Mouse (Mus musculus) limb, embryonic 10.5 days (tissue): Measurements from ENCODE around the gene Egf. TPM values are rescaled to one million over a fixed set of nuclear protein-coding genes. Genes with fewer than 3 reads are reported as not detected.

Source experiments
- DNase-seq: peaks from one replicate; pipeline ENCODE4 v3.0.0-alpha.2; 2017; ENCODE audit warnings: low spot score
- H3K27ac ChIP-seq: fragments of 300-500 bp; sonication (generic); 2 replicates; pipeline ENCODE4 v1.5.1; 2016; ENCODE audit warnings: mild to moderate bottlenecking
- H3K27me3 ChIP-seq: fragments of 300-500 bp; sonication (generic); 2 replicates; pipeline ENCODE4 v1.6.1; 2016; ENCODE audit warnings: low read depth, mild to moderate bottlenecking; ENCODE audit not compliant: poor library complexity, severe bottlenecking
- H3K36me3 ChIP-seq: fragments of 300-500 bp; sonication (generic); 2 replicates; pipeline ENCODE4 v1.6.1; 2016; ENCODE audit warnings: mild to moderate bottlenecking, moderate library complexity
- H3K4me1 ChIP-seq: fragments of 300-500 bp; sonication (generic); 2 replicates; pipeline ENCODE4 v1.6.1; 2016
- H3K4me3 ChIP-seq: fragments of 300-500 bp; sonication (generic); 2 replicates; pipeline ENCODE4 v1.5.1; 2016; ENCODE audit warnings: mild to moderate bottlenecking, moderate library complexity
- H3K9me3 ChIP-seq: fragments of 300-500 bp; sonication (generic); replicated peaks from 2 replicates; pipeline ENCODE4 v1.6.1; 2016; ENCODE audit warnings: mild to moderate bottlenecking
- WGBS: fragments of 180-500 bp; shearing (Covaris S2); methylation state at CpG from one replicate; pipeline ENCODE4 v1.1.7; 2016; 5-methylcytosine and 5-hydroxymethylcytosine counted together
- polyA plus RNA-seq: library from polyadenylated mRNA; unstranded; fragments of >200 nt; fragmentation: Nextera tagmentation; extraction: Ambion mirVana; gene quantifications from 2 replicates; pipeline ENCODE4 v1.2.1, GENCODE M21; 2016

Egf gene
- polyA plus RNA-seq, 1 experiment from 2014 or later, result 1.6 TPM

DNA sequence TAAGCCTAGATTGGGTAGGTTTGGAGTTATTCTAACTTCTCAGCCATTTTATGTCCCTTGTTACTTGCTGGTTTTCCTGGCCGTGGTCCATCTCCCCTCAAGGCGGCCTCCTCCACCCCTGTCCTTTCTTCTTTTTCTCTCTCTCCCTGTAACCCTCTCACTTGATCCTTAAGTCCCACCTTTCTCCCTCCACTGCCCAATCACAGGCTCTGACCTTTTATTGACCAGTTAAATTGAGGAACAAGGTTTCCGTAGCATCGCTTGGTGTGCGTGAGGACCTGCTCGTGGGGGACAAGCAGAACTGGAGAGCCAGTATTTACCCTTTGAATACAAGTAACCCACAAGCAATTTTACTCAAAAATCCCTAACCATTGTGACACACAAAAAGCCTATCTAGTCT, 56.8 kb downstream of the Egf start:
- H3K36me3 ChIP-seq, result no peaks in the 10 kb centered on the region
- H3K27me3 ChIP-seq, result no peaks in the 10 kb centered on the region
- DNase-seq, result no peak
- H3K9me3 ChIP-seq, result no peaks in the 10 kb centered on the region
- no peak overlapping the region for H3K27ac ChIP-seq
- no peak overlapping the region for H3K4me3 ChIP-seq
- 84% methylated on average over 6 of the region's 6 CpGs for WGBS
- no peaks in the 10 kb centered on the region for H3K4me1 ChIP-seq

DNA sequence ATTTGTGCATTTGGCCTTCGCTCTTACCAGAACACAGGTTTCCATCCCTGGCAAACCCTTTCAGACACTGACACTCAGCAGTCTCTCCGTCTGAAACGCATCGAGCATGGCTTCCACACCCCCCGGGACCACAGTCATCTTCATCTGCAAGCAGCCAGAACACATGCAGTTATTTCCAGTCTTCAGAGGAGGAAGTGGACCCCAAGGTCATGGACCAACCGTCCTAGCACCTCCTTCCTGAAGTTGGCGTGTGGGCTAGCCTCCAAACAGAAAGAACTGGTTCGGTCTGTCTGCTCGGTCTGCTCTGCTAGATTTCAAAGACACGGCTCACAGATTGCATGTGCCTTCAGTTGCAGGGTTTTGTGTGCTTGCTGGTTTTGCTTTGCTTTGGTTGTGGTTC, 57.4 kb downstream of the Egf start:
- Histone ChIP-seq H3K4me1 (no peaks in the 10 kb centered on the region), H3K27me3 (no peaks in the 10 kb centered on the region), H3K36me3 (no peaks in the 10 kb centered on the region), H3K27ac (no peak overlapping the region), H3K4me3 (no peak overlapping the region), H3K9me3 (no peaks in the 10 kb centered on the region)
- WGBS, result 89% methylated on average over 10 of the region's 10 CpGs
- DNase-seq, result no peak

- WGBS, result 91% methylated on average over 8 of the region's 8 CpGs
- Histone ChIP-seq H3K4me1 (no peaks in the 10 kb centered on the region), H3K27ac (no peak overlapping the region), H3K36me3 (no peaks in the 10 kb centered on the region), H3K27me3 (no peaks in the 10 kb centered on the region), H3K9me3 (no peaks in the 10 kb centered on the region), H3K4me3 (no peak overlapping the region)
- no peak for DNase-seq
These were observed 59.2 kb downstream of the Egf start for GRCm38 (mm10) chr3:129695943-129696342.

DNA sequence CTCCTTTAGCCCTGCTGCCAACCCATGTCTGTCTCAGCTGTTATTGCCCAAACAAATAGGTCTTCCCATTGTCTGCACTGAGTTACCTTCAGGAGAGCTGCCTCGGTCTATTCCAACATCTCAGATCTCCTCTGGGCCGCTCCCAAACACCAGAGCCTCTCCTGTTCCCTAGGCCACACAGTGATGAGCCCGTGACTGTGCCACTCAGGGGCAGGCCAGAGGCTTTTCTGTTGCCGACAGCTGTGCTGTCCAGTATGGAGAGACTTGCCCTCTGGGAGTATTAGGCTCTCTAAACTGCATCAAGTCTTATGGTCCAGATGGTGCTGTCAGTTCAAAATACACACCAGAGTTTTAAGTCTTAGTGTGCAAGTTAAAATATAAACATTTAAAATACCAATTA, 61.5 kb downstream of the Egf start:
- WGBS, result 90% methylated on average over 4 of the region's 4 CpGs
- Histone ChIP-seq H3K27ac (no peak overlapping the region), H3K27me3 (no peaks in the 10 kb centered on the region), H3K4me1 (no peaks in the 10 kb centered on the region), H3K36me3 (no peaks in the 10 kb centered on the region), H3K9me3 (no peaks in the 10 kb centered on the region), H3K4me3 (no peak overlapping the region)
- DNase-seq, result no peak

GRCm38 (mm10) chr3:129692816-129693215, 62.3 kb downstream of the Egf start:
- Histone ChIP-seq H3K9me3 (no peaks in the 10 kb centered on the region), H3K4me3 (no peak overlapping the region), H3K27me3 (no peaks in the 10 kb centered on the region), H3K36me3 (no peaks in the 10 kb centered on the region), H3K4me1 (no peaks in the 10 kb centered on the region), H3K27ac (no peak overlapping the region)
- 63% methylated on average over 16 of the region's 16 CpGs for WGBS
- no peak for DNase-seq

DNA sequence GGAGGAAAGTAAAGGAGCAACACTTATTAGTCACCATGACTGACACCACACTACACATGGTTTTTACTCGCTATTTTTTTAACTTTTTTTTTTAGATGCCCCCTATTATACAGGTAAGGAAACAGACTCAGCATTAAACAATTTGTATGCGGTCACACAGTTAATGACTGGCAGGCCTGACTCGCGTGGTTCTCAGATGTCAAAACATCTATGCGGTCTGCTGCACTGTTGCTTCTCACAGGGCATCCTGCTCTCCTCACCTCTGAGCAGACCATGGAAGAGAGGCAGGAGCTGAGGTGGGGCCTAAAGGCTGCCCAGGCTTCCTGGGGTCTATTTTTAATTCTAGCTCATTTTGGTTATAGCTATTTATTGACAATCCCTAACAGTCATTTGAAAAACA, 67.7 kb downstream of the Egf start:
- no peaks in the 10 kb centered on the region for H3K36me3 ChIP-seq
- H3K27ac ChIP-seq, result no peak overlapping the region
- H3K9me3 ChIP-seq, result no peaks in the 10 kb centered on the region
- DNase-seq, result no peak
- no peak overlapping the region for H3K4me3 ChIP-seq
- H3K27me3 ChIP-seq, result no peaks in the 10 kb centered on the region
- no peaks in the 10 kb centered on the region for H3K4me1 ChIP-seq
- WGBS, result 75% methylated on average over 5 of the region's 5 CpGs

- H3K27me3 ChIP-seq, result no peaks in the 10 kb centered on the region
- DNase-seq, result peak; percentile 64
- no peak overlapping the region for H3K4me3 ChIP-seq
- 56% methylated on average over 8 of the region's 8 CpGs for WGBS
- H3K36me3 ChIP-seq, result no peaks in the 10 kb centered on the region
- no peaks in the 10 kb centered on the region for H3K9me3 ChIP-seq
- H3K4me1 ChIP-seq, result no peaks in the 10 kb centered on the region
- H3K27ac ChIP-seq, result no peak overlapping the region
These were observed 68.3 kb downstream of the Egf start for GRCm38 (mm10) chr3:129686698-129687333.

GRCm38 (mm10) chr3:129686196-129686595, 68.9 kb downstream of the Egf start:
- Histone ChIP-seq H3K27me3 (no peaks in the 10 kb centered on the region), H3K4me1 (no peaks in the 10 kb centered on the region), H3K36me3 (no peaks in the 10 kb centered on the region), H3K27ac (no peak overlapping the region), H3K4me3 (no peak overlapping the region), H3K9me3 (no peaks in the 10 kb centered on the region)
- no peak for DNase-seq
- 87% methylated on average over 12 of the region's 12 CpGs for whole genome bisulfite sequencing

DNA sequence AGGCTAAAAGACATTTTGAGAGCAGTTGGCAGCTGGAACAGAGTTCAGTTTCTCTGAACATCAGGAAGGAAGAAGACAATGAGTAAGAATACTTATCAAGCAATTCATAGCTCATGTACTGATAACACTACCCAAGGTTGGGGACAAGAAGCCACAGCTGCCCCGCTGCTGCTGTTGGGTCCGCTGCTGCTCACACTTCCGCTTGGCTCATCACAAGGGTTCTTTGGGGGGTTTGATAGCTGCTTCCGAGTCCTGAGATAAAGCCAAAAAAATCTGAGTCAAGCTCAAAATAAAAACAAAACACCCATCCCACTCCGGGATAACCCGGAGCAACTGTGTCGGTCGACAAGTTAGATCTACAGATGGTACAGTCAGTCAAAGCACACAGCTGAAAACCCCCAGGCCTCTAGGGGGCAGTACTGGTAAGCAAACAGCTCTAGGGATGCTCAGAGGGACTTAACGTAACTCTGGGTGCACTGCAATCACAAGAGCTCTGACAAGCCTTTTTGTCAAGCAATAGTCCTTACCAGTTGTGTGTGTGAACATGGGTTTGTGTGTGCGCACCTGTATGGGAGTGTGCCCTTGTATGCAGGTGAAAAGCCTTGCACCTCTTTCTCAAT, 71.9 kb downstream of the Egf start:
- 92% methylated on average over 10 of the region's 10 CpGs for WGBS
- H3K27ac ChIP-seq, result no peak overlapping the region
- H3K9me3 ChIP-seq, result no peaks in the 10 kb centered on the region
- H3K27me3 ChIP-seq, result no peaks in the 10 kb centered on the region
- H3K4me1 ChIP-seq, result no peaks in the 10 kb centered on the region
- no peak overlapping the region for H3K4me3 ChIP-seq
- no peak for DNase-seq
- no peaks in the 10 kb centered on the region for H3K36me3 ChIP-seq

- 86% methylated on average over 10 of the region's 10 CpGs for WGBS
- no peak overlapping the region for H3K4me3 ChIP-seq
These were observed 72.7 kb downstream of the Egf start for GRCm38 (mm10) chr3:129682389-129682788.

GRCm38 (mm10) chr3:129681841-129682240, 73.3 kb downstream of the Egf start:
- H3K4me3 ChIP-seq, result no peak overlapping the region
- no peaks in the 10 kb centered on the region for H3K4me1 ChIP-seq
- no peaks in the 10 kb centered on the region for H3K36me3 ChIP-seq
- H3K27me3 ChIP-seq, result no peaks in the 10 kb centered on the region
- no peaks in the 10 kb centered on the region for H3K9me3 ChIP-seq
- WGBS, result 92% methylated on average over 4 of the region's 4 CpGs
- H3K27ac ChIP-seq, result no peak overlapping the region
- no peak for DNase-seq

More at GRCm38 (mm10) chr3:129682389-129682788, 72.7 kb downstream of the Egf start:
- H3K27ac ChIP-seq, result no peak overlapping the region
- no peaks in the 10 kb centered on the region for H3K27me3 ChIP-seq
- H3K36me3 ChIP-seq, result no peaks in the 10 kb centered on the region
- H3K9me3 ChIP-seq, result no peaks in the 10 kb centered on the region
- no peaks in the 10 kb centered on the region for H3K4me1 ChIP-seq
- no peak for DNase-seq

DNA sequence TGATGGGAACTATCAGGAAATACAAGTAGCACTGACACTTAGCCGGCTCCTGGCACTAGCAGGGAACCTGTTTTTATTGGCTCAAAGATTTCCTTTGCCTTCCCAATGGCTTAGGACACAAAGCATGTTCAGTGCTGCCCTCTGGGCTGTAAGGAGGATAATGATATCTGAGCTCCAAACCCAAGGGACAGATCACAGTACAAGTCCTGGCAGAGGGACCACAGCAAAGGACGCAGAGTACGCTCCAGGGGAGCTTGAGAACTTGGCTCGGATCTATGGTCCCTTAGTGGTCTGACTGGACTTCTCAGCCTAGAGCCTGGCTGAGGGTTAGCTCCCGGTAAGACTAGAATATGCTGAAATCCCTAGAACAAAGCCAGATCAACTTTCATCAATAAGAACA, 74.9 kb downstream of the Egf start:
- Histone ChIP-seq H3K36me3 (no peaks in the 10 kb centered on the region), H3K4me3 (no peak overlapping the region)
- no peak for DNase-seq

GRCm38 (mm10) chr3:129675923-129676322, 79.2 kb downstream of the Egf start:
- H3K27ac ChIP-seq, result no peak overlapping the region
- H3K4me1 ChIP-seq, result no peaks in the 10 kb centered on the region
- no peak for DNase-seq
- H3K27me3 ChIP-seq, result no peaks in the 10 kb centered on the region
- no peaks in the 10 kb centered on the region for H3K9me3 ChIP-seq
- H3K4me3 ChIP-seq, result no peak overlapping the region
- 95% methylated on average over 7 of the region's 7 CpGs for WGBS
- no peaks in the 10 kb centered on the region for H3K36me3 ChIP-seq

More for the DNA sequence above, 74.9 kb downstream of the Egf start:
- no peaks in the 10 kb centered on the region for H3K4me1 ChIP-seq
- no peaks in the 10 kb centered on the region for H3K9me3 ChIP-seq
- H3K27ac ChIP-seq, result no peak overlapping the region
- no peaks in the 10 kb centered on the region for H3K27me3 ChIP-seq
- WGBS, result 73% methylated on average over 5 of the region's 5 CpGs

DNA sequence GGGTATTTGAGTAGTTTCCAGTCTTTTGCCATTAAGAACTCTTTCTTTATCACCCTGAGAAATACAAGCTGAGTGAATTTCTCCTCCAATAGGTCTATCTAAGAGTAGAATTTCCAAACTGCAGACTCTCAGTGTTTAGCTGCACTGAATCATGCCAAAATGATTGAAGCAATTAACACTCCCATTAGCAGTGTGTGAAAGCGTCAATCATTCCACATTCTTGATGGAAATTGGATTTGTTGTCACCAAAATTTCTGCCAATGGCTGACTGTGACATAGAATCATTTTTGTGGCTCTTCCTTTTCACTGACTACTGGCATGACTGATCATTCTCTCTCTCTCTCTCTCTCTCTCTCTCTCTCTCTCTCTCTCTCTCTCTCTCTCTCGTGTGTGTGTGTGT, 91.2 kb downstream of the Egf start:
- H3K4me1 ChIP-seq, result no peaks in the 10 kb centered on the region
- H3K27me3 ChIP-seq, result no peaks in the 10 kb centered on the region
- no peak overlapping the region for H3K4me3 ChIP-seq
- H3K36me3 ChIP-seq, result no peaks in the 10 kb centered on the region
- DNase-seq, result no peak
- no peak overlapping the region for H3K27ac ChIP-seq
- 75% methylated on average over 2 of the region's 2 CpGs for WGBS
- H3K9me3 ChIP-seq, result no peaks in the 10 kb centered on the region; the same call in 1 of the 2 replicates
